Mouse (Mus musculus): ENCODE measurements at regions not wholly inside any gene's neighbourhood (a gene's known extent, or its start where the extent isn't known, plus 50 kb on each side); places are given as distances from the start of the nearest gene placed in this dataset.
A peak's percentile ranks its signal among the peaks of the same experiment; 100 is the strongest.

DNA sequence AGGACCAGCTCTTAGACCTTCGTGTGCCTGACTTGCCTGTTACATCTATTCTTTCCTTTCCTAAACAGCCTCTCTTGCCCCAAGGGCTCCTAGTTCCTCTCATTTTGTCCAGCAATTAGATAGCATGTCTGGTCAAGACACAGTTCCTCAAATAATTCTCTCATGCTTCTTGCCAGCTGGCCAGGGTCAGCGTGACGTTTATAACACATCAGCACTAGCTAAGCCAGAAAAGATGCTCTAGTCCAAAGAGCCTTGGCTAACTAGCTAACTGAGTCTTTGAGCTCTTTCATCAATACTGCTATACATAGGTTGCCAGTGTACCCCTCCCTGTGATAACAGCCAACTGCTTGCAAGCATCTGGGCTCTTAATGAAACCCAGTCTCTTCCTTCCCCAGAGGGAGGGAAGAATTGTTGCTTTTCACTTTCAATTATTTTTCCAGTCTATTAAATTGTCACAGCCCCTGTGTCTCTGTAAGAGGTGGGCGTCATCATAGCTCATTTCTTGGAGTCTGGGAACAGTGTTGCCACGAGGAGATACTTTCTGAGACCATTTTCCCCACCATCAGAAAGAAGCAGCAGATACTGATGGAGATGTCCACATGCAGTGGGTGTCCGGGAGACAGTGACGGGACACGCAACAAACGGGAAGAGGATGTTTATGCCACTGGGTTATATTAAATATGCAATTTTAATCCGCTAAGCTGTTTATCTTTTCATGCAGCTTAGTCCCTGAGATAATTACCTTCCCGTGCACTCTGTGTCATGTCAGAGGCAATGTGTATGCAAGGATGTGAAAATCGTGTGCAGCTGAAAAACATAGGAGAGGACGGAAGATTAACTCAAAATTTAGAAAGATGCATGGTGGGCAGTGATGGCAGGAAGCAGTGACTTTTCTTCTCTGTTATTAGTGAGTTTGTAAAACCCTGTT, 250.1 kb upstream of the Nmur2 start:
- peak in 1 of 2 experiments; percentile 43 for DNase-seq (ENCODE audit: low spot score in 2 of 2)

DNA sequence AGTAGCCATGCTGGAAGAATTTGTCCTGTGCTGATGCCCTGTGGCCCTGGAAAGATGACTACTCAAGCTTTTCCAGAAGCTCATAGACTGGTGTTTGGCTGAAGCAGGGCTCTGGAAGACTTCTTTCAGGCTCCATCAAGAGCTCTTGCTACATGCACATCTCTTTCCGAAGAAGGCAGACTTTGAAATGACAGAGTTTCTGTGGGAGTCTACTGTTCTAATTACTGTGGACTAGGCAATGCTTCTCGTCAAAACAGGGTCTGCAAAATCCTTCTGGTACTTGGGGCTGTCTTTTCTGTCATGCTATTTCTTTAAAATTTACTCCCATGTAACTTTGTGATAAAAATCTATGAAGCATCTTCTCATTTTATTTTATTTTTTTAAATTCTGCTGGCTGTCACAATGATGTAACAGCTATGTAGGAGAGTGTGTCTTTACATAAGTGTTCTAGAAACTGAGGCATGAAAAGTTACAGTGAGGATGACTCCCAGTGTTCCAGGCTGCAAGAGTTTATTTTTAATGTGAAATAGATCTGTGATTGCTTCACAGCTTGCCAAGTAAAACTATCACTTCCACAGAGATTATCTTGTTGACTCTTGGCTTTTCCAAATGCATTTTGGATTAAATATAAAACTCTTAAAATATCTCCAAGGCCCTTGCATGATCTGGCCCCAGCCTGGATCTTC, 244.9 kb upstream of the Nmur2 start:
- DNase-seq (ENCODE audit: low spot score in 2 of 2), result no peak

DNA sequence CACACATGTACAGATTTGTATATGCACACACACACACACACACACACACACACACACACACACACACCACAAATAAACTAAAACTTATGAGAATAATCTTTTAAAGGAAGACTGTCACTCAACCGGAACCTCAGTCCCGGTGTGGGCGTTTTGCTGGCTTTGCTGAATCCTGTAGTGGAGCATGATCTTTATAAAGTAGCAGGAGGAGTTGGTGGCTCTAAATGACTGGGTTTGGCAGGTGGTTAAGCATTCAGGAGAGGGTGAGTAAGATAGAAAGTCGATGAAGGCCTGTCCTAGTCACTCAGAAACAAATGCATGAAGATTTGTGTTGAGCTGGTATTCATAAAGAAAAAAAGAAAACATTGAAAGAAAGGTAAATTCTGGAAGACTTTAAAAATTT, 240.4 kb upstream of the Nmur2 start:
- no peak for DNase-seq (ENCODE audit: low spot score in 2 of 2)

- DNase-seq (ENCODE audit: low spot score in 2 of 2), result no peak
Measured at GRCm38 (mm10) chr11:56280216-56280615, 239.4 kb upstream of the Nmur2 start.

DNA sequence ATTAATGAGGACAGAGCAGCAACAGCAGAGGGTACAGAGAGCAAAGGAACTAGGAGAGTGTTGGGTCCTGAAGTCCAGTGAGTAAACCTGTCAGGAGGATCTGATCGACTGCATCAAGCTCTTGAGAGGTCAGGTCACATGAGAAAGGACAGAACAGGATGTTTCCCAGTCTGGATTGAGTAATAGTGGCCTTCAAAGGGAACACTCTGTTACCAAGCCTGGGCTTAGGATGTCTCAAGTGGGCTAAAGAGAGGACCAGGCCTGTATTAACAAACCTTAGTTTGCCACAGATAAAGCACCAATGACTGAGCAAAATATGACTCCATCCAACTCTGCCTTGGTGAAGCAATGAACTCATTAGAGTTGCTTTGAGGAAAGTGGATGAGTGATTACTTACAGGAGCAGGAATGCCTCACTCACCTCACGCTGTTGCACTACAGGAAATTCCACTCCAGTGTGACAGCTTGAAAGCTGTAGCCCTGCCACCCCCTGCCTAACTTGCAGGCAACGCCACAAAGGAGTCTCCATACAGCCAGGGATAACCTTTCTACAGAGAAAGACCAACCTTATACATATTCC, 229.2 kb upstream of the Nmur2 start:
- no peak for DNase-seq (ENCODE audit: low spot score in 2 of 2)

DNA sequence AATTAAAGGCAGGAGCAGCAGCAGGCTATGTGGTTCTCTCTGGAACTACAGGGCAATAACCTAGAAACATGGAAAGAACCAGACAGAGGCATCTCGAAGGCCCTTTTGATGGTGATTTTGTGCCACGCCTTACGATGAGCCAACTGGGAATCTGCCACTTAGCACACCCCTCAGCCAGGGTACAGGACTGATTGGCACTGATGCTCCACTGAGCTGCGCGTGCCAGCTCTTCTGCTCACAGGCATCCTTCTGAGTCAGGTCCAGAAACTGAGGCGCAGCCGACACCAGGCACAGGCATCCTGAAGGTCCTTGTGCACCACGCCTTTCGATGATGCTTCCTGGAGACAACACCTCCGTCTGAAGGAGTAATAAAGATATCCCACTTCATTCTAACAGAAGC, 221.9 kb upstream of the Nmur2 start:
- no peak for DNase-seq (ENCODE audit: low spot score in 2 of 2)

DNA sequence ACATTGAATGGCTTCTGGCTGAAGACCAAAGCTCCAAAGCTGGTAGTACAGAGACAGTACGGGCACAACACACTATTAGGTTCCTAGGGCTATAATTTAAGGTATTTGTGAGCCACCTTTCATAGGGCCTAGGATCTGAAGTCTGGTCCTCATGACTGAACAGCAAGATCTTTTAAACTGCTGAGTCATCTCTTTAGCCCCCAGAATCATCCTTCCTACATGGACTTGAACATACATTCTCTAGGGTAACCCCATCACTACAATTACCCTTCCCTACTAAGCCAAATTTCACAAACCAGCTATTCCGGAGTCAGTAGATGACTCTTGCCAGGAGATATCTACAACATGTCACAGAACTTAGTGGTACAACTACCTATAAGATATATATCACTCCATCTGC, 215.5 kb upstream of the Nmur2 start:
- DNase-seq (ENCODE audit: low spot score in 2 of 2), result no peak

GRCm38 (mm10) chr11:56254437-56254836, 213.6 kb upstream of the Nmur2 start:
- no peak for DNase-seq (ENCODE audit: low spot score in 2 of 2)

GRCm38 (mm10) chr11:56247333-56247823, 206.6 kb upstream of the Nmur2 start:
- no peak for DNase-seq (ENCODE audit: low spot score in 2 of 2)

GRCm38 (mm10) chr11:56246549-56247332, 205.9 kb upstream of the Nmur2 start:
- DNase-seq (ENCODE audit: low spot score in 2 of 2), result no peak

- no peak for DNase-seq (ENCODE audit: low spot score in 2 of 2)
Measured at GRCm38 (mm10) chr11:56244951-56245350, 204.1 kb upstream of the Nmur2 start.

DNA sequence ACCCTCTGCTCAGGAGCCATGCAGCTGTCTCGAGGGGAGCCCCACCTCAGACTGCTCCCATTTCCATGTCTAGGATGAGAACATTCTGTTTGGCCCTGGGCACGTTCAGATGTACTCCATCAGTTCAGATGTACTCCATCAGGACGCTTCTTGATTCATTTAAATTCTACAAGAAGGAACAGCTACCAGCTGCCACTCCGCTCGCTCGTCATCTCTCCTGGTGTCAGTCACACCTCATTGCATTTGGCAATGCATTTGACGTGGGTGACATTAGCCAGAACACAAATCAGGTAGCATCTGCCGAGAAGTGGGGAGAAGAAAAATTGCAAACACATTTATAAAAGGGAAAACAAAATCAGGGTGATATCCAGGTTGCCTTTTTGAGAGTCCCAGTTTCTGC, 202.6 kb upstream of the Nmur2 start:
- DNase-seq (ENCODE audit: low spot score in 2 of 2), result no peak

DNA sequence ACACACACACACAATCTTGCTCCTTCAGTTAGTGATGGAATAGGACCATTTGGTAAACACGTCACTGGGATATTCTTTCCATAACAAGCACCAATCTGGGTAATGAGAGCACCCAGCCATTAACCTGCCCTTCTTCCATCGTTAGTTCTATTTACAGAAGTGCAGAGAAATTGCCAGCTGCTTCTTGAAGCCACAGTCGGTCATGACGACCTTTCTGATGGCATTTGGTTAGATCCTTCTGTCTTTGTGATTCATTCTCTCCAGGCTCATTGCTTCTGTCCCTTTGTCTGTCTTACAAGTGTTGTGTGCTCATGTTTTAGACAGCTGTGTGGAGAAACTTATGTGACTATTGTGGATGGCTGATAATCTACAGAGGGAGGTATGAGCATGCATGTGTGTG, 197.9 kb upstream of the Nmur2 start:
- no peak for DNase-seq (ENCODE audit: low spot score in 2 of 2)

GRCm38 (mm10) chr11:56224999-56225398, 184.2 kb upstream of the Nmur2 start:
- DNase-seq (ENCODE audit: low spot score in 2 of 2), result no peak

DNA sequence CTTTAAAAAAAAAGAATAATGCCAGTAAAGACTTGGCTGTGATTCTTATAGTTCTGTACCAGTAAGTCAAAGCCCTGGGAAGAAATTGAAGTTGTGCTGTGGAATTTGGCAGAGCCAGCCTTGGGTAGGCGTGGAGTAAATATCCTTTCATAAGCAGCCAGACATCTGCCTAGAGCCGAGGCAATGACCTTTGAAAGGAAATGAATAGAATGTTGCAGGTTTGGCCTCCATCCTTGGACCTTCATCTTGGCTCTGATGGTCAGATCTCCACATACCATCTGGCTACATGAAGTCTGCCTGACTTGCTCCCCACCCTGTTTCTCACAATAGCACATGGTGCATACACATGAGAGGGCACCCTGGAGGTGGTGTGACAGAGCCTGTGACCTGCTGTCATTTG, 174.9 kb upstream of the Nmur2 start:
- no peak for DNase-seq (ENCODE audit: low spot score in 2 of 2)

GRCm38 (mm10) chr11:56201844-56202243, 161.0 kb upstream of the Nmur2 start:
- DNase-seq (ENCODE audit: low spot score in 2 of 2), result no peak

DNA sequence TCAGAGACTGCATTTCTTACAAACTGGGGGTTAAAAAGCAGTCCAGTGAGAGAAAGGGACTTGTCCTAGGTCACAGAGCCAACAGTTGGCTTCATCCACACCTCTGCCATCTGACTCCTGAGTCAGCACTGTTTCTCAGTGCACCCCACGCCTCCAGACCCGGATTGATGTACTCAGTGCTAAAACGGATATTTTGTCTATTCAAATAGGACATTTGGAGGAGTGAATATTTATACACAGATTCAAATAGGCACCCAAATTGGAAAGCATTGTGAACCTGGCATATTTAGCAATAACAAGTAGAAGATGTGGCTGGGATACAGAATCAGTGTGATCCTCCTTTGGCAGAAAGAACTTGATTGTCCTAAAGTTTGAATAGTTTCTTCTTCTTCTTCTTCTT, 154.5 kb upstream of the Nmur2 start:
- DNase-seq (ENCODE audit: low spot score in 2 of 2), result no peak

DNA sequence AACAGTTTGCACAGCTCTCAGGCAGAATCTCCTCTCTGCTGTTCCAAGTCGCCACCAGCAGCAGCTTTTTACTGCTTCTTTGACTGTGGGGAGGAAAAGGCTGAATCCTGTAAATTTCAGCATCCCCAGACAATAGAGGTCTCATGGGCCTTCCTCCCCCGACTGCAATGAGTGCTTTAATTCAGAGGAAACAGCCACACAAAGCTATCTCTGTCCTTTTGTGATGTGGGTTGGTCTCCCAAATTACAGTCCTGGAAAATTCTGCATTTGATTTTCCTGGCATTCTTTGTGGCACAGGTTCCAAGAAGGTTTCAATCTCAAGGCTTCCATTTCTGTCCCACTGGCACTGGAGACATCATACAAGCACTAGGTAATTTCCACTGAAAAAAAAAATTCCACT, 152.6 kb upstream of the Nmur2 start:
- no peak for DNase-seq (ENCODE audit: low spot score in 2 of 2)

GRCm38 (mm10) chr11:56173895-56174294, 133.1 kb upstream of the Nmur2 start:
- no peak for DNase-seq (ENCODE audit: low spot score in 2 of 2)

GRCm38 (mm10) chr11:56173246-56173645, 132.4 kb upstream of the Nmur2 start:
- DNase-seq (ENCODE audit: low spot score in 2 of 2), result no peak

DNA sequence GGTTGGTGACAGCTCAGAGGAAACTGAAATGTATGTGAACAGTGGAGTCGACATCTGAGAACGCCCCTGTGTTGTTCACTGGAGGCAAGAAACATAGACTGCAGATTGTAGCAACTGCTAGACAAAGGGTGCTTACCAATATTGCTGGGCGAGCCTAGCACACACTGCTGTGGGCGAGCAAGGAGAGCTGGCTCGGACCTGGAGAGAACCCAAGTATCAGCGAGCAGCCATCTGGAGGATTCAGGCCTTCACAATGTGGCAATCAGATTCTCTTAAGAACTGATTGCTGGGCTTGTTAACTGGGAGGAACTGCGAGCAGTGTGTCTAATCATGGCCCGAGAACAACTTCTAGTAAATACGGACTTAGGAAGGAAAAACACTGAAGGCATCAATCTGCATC, 128.8 kb upstream of the Nmur2 start:
- no peak for DNase-seq (ENCODE audit: low spot score in 2 of 2)
